Comparison of ENCODE assay signal across 9 mouse cellular contexts in genomic region chr1:136232986-136233790, GRCm38 (mm10). TPM values are rescaled to one million over a fixed set of nuclear protein-coding genes. Genes with fewer than 3 reads are reported as not detected.
A peak's percentile ranks its signal among the peaks of the same experiment; 100 is the strongest.
DNase-seq lines count a peak whose midpoint lies in the region; ATAC-seq and TF ChIP-seq lines count a peak whose summit lies in the region.
"Had no signal": no experiment of that assay in that cellular context is flagged by ENCODE, and none has a peak within 500 bp of the region (broad histone marks: within the 10 kb centered on the region; RNA-seq: fewer than 3 reads in every experiment).

No protein-coding gene starts in this region.

- intact Hi-C loops in heart, adult 2 months (cut with DNase I) = no loop called here

- H3K4me2 ChIP-seq in heart, embryonic 13.5 days = peak overlapping the region; percentile 91
- peak overlapping the region; percentile 72 for H3K4me2 ChIP-seq in hindbrain, embryonic 12.5 days (replicated peaks)
- peak overlapping the region; percentile 84 for H3K4me2 ChIP-seq in midbrain, embryonic 15.5 days

- ATAC-seq in heart, embryonic 13.5 days (ENCODE audit: extremely low read depth, insufficient number of reproducible peaks, low FRiP score, low TSS enrichment) = no peak
- ATAC-seq in hindbrain, embryonic 12.5 days (ENCODE audit: low FRiP score) = 0 out of 2 replicates have a peak, but pooled peaks have one; percentile 8
- ATAC-seq in midbrain, embryonic 15.5 days (replicated peaks) = no peak
- ATAC-seq in megakaryocyte-erythroid progenitor cell, adult 5-6 weeks (replicated peaks; ENCODE audit: low FRiP score, low TSS enrichment, poor library complexity, severe bottlenecking) = no peak

- H3K27ac ChIP-seq in heart, embryonic 13.5 days (replicated peaks) = no peak overlapping the region
- H3K27ac ChIP-seq in heart, adult 2 months = no peak overlapping the region
- no peak overlapping the region for H3K27ac ChIP-seq in MEL (ENCODE audit: control insufficient read depth, low read depth, low read length)
- H3K27ac ChIP-seq in hindbrain, embryonic 12.5 days = peak overlapping the region; percentile 7; the same call in 1 of the 2 replicates
- no peak overlapping the region for H3K27ac ChIP-seq in midbrain, embryonic 15.5 days

- H3K4me3 ChIP-seq in heart, embryonic 13.5 days = peak overlapping the region; percentile 66
- no peak overlapping the region for H3K4me3 ChIP-seq in heart, adult 2 months
- peak overlapping the region; percentile 58 to 77 for H3K4me3 ChIP-seq in MEL (ENCODE audit: control insufficient read depth in 1 of 2, insufficient read depth in 1 of 2, low read depth in 2 of 2, low read length in 2 of 2)
- H3K4me3 ChIP-seq in hindbrain, embryonic 12.5 days = peak overlapping the region; percentile 55
- peak overlapping the region; percentile 59 for H3K4me3 ChIP-seq in midbrain, embryonic 15.5 days

- WGBS in heart, embryonic 13.5 days = 3% methylated on average over 23 of the region's 23 CpGs
- 7% methylated on average over 23 of the region's 23 CpGs for WGBS in heart, adult 2 months
- under 1% methylated on average over 23 of the region's 23 CpGs for WGBS in hindbrain, embryonic 12.5 days
- 1% methylated on average over 23 of the region's 23 CpGs for WGBS in midbrain, embryonic 15.5 days

- TF ChIP-seq POLR2A in heart, adult 2 months (IDR thresholded peaks at IDR 0.05; ENCODE audit: insufficient read depth, low read depth, low read length) = no peak
- no peak for TF ChIP-seq POLR2A in MEL (IDR thresholded peaks at IDR 0.05; ENCODE audit: control insufficient read depth in 1 of 2, insufficient read depth in 1 of 2, low read depth in 1 of 2, low read length in 2 of 2, poor library complexity in 1 of 2)

- peaks cover 74% of the 10 kb centered on the region for H3K27me3 ChIP-seq in heart, embryonic 13.5 days (replicated peaks)
- H3K27me3 ChIP-seq in heart, adult 2 months (ENCODE audit: control insufficient read depth, insufficient read depth, low read length) = peaks cover 11% of the 10 kb centered on the region
- no peaks in the 10 kb centered on the region for H3K27me3 ChIP-seq in MEL (ENCODE audit: control insufficient read depth in 1 of 2, insufficient read depth in 2 of 2, low read length in 2 of 2)
- no peaks in the 10 kb centered on the region for H3K27me3 ChIP-seq in hindbrain, embryonic 12.5 days
- 0 out of 2 replicates have a peak, but pooled peaks cover 4% of the 10 kb centered on the region for H3K27me3 ChIP-seq in midbrain, embryonic 15.5 days (replicated peaks)

- H3K79me2 ChIP-seq in heart, adult 2 months (replicated peaks; ENCODE audit: control insufficient read depth, insufficient read depth, low read length) = no peaks in the 10 kb centered on the region
- no peaks in the 10 kb centered on the region for H3K79me2 ChIP-seq in MEL (ENCODE audit: control insufficient read depth, insufficient read depth, low read length, poor library complexity)

- TF ChIP-seq CTCF in heart, adult 2 months (IDR thresholded peaks at IDR 0.05) = no peak
- no peak for TF ChIP-seq CTCF in MEL (IDR thresholded peaks at IDR 0.05 in 2 of 3, conservative IDR thresholded peaks at IDR 0.05 in 1 of 3; ENCODE audit: control insufficient read depth in 1 of 3, insufficient read depth in 1 of 3, low read depth in 2 of 3, low read length in 3 of 3, poor library complexity in 1 of 3, severe bottlenecking in 1 of 3)

- no peaks in the 10 kb centered on the region for H3K36me3 ChIP-seq in heart, embryonic 13.5 days
- H3K36me3 ChIP-seq in heart, adult 2 months (ENCODE audit: control insufficient read depth, insufficient read depth, low read length) = no peaks in the 10 kb centered on the region
- peaks cover 0 to 3% of the 10 kb centered on the region in 2 experiments; a peak in 2 of 4 replicates for H3K36me3 ChIP-seq in MEL (ENCODE audit: control insufficient read depth in 1 of 2, insufficient read depth in 2 of 2, low read length in 2 of 2)
- H3K36me3 ChIP-seq in hindbrain, embryonic 12.5 days = no peaks in the 10 kb centered on the region
- H3K36me3 ChIP-seq in midbrain, embryonic 15.5 days (replicated peaks) = no peaks in the 10 kb centered on the region

- TF ChIP-seq EP300 in heart, adult 2 months (IDR thresholded peaks at IDR 0.05; ENCODE audit: insufficient read depth, low read depth, low read length) = no peak
- no peak for TF ChIP-seq EP300 in MEL (IDR thresholded peaks at IDR 0.05; ENCODE audit: low read depth in 1 of 2, low read length in 2 of 2)

- peaks cover 50% of the 10 kb centered on the region for H3K4me1 ChIP-seq in heart, embryonic 13.5 days
- H3K4me1 ChIP-seq in heart, adult 2 months (ENCODE audit: control insufficient read depth, insufficient read depth, low read length) = no peaks in the 10 kb centered on the region
- H3K4me1 ChIP-seq in MEL (ENCODE audit: control insufficient read depth in 1 of 2, insufficient read depth in 2 of 2, low read length in 2 of 2) = peaks cover 0 to 3% of the 10 kb centered on the region in 2 experiments; a peak in 1 of 4 replicates
- H3K4me1 ChIP-seq in hindbrain, embryonic 12.5 days = peaks cover 54% of the 10 kb centered on the region
- peaks cover 59% of the 10 kb centered on the region for H3K4me1 ChIP-seq in midbrain, embryonic 15.5 days

- DNase-seq in heart, adult 2 months = no peak
- no peak for DNase-seq in MEL (ENCODE audit: low read depth, low spot score)
- DNase-seq in T-cell, adult 2 months (ENCODE audit: low spot score) = no peak
- DNase-seq in kidney, postnatal 10 days = no peak

- no peak for TF ChIP-seq RAD21 in MEL (IDR thresholded peaks at IDR 0.05; ENCODE audit: low read depth, low read length)

- H3K9me3 ChIP-seq in heart, embryonic 13.5 days = no peaks in the 10 kb centered on the region
- no peaks in the 10 kb centered on the region for H3K9me3 ChIP-seq in MEL (replicated peaks; ENCODE audit: insufficient read depth, low read length)
- H3K9me3 ChIP-seq in hindbrain, embryonic 12.5 days (replicated peaks) = no peaks in the 10 kb centered on the region
- H3K9me3 ChIP-seq in midbrain, embryonic 15.5 days = no peaks in the 10 kb centered on the region

- H3K9ac ChIP-seq in heart, embryonic 13.5 days = peak overlapping the region; percentile 78
- H3K9ac ChIP-seq in heart, adult 2 months (ENCODE audit: low read depth, low read length) = no peak overlapping the region
- H3K9ac ChIP-seq in MEL (ENCODE audit: control insufficient read depth, low read depth, low read length, poor library complexity, severe bottlenecking) = no peak overlapping the region; the same call in 1 of the 2 replicates
- peak overlapping the region; percentile 62 for H3K9ac ChIP-seq in hindbrain, embryonic 12.5 days
- peak overlapping the region; percentile 56 for H3K9ac ChIP-seq in midbrain, embryonic 15.5 days

TF ChIP-seq in MEL, 35 proteins besides CTCF, POLR2A, EP300 and RAD21:
- TF ChIP-seq CHD2 (IDR thresholded peaks at IDR 0.05; ENCODE audit: low read length) = no peak
- no peak for TF ChIP-seq POLR2AphosphoS5 (IDR thresholded peaks at IDR 0.05; ENCODE audit: borderline replicate concordance, low read depth, low read length)
- no peak for TF ChIP-seq JUND (IDR thresholded peaks at IDR 0.05; ENCODE audit: low read depth, low read length)
- TF ChIP-seq HCFC1 (IDR thresholded peaks at IDR 0.05; ENCODE audit: low read depth, low read length) = no peak
- no peak for TF ChIP-seq ELF1 (IDR thresholded peaks at IDR 0.05; ENCODE audit: low read depth, low read length)
- no peak for TF ChIP-seq KAT2A (conservative IDR thresholded peaks at IDR 0.05; ENCODE audit: low read depth, low read length)
- no peak for TF ChIP-seq MXI1 (IDR thresholded peaks at IDR 0.05; ENCODE audit: low read depth, low read length)
- no peak for TF ChIP-seq GABPA (IDR thresholded peaks at IDR 0.05; ENCODE audit: low read depth, low read length)
- TF ChIP-seq MAZ (IDR thresholded peaks at IDR 0.05; ENCODE audit: low read depth, low read length) = no peak
- TF ChIP-seq ZC3H11A (IDR thresholded peaks at IDR 0.05; ENCODE audit: low read depth, low read length) = no peak
TF ChIP-seq in MEL: peak in this region for 0.

RNA-seq across cellular contexts. Expression of gene Inava, which starts 0.9 kb away (rescaled TPM):
- 1.3 and 1.4 TPM in 2 replicates for polyA plus RNA-seq in heart, embryonic 13.5 days (2015; fragmentation: Nextera tagmentation; extraction: Ambion mirVana)
- not detected for total RNA-seq in heart, adult 2 months (2021)
- polyA plus RNA-seq in heart, adult 2 months (2012; rRNA removed) = 0.29 TPM in 1 of 2 replicates, not detected in the other
- 0.12 and 0.13 TPM in 2 replicates for total RNA-seq in MEL (2012; rRNA removed)
- polyA plus RNA-seq in MEL (2012; ENCODE audit: insufficient read depth in 1 of 2, insufficient read length in 2 of 2, low read depth in 1 of 2, low replicate concordance in 2 of 2, missing spikeins in 1 of 2) = under 1 TPM in 1 of 2 experiments, not detected in 1; 0.65 TPM
- polyA plus RNA-seq in hindbrain, embryonic 12.5 days (2016; fragmentation: Nextera tagmentation; extraction: Ambion mirVana) = 13.2 and 13.8 TPM in 2 replicates
- polyA plus RNA-seq in midbrain, embryonic 15.5 days (2015; fragmentation: Nextera tagmentation; extraction: Ambion mirVana) = 2.2 and 2.3 TPM in 2 replicates
- not detected in 2 replicates for total RNA-seq in megakaryocyte-erythroid progenitor cell, adult 5-6 weeks (2014; fragmentation: Nextera tagmentation)
- total RNA-seq in megakaryocyte-erythroid progenitor cell, adult 5-6 weeks (2017) = not detected in 2 replicates
- total RNA-seq: hematopoietic stem cell, adult 5-6 weeks had no signal

RNA-seq across cellular contexts. Expression of gene Mroh3, which starts 20.6 kb away (rescaled TPM):
- polyA plus RNA-seq in heart, embryonic 13.5 days (2015; fragmentation: Nextera tagmentation; extraction: Ambion mirVana) = not detected in 2 replicates
- total RNA-seq in heart, adult 2 months (2021) = not detected
- not detected in 2 replicates for polyA plus RNA-seq in heart, adult 2 months (2012; rRNA removed)
- not detected in 2 replicates for total RNA-seq in MEL (2012; rRNA removed)
- not detected for polyA plus RNA-seq in MEL (2012; ENCODE audit: insufficient read depth in 1 of 2, insufficient read length in 2 of 2, low read depth in 1 of 2, low replicate concordance in 2 of 2, missing spikeins in 1 of 2)
- polyA plus RNA-seq in hindbrain, embryonic 12.5 days (2016; fragmentation: Nextera tagmentation; extraction: Ambion mirVana) = 0.34 TPM in 1 of 2 replicates, not detected in the other
- not detected in 2 replicates for polyA plus RNA-seq in midbrain, embryonic 15.5 days (2015; fragmentation: Nextera tagmentation; extraction: Ambion mirVana)
- total RNA-seq in megakaryocyte-erythroid progenitor cell, adult 5-6 weeks (2014; fragmentation: Nextera tagmentation) = not detected in 2 replicates
- total RNA-seq in megakaryocyte-erythroid progenitor cell, adult 5-6 weeks (2017) = not detected in 2 replicates
- total RNA-seq: hematopoietic stem cell, adult 5-6 weeks had no signal

RNA-seq across cellular contexts. Expression of gene Gpr25, which starts 27.5 kb away (rescaled TPM):
- not detected in 2 replicates for polyA plus RNA-seq in heart, embryonic 13.5 days (2015; fragmentation: Nextera tagmentation; extraction: Ambion mirVana)
- total RNA-seq in heart, adult 2 months (2021) = not detected
- not detected in 2 replicates for polyA plus RNA-seq in heart, adult 2 months (2012; rRNA removed)
- total RNA-seq in MEL (2012; rRNA removed) = not detected in 2 replicates
- polyA plus RNA-seq in MEL (2012; ENCODE audit: insufficient read depth in 1 of 2, insufficient read length in 2 of 2, low read depth in 1 of 2, low replicate concordance in 2 of 2, missing spikeins in 1 of 2) = not detected
- not detected in 2 replicates for polyA plus RNA-seq in hindbrain, embryonic 12.5 days (2016; fragmentation: Nextera tagmentation; extraction: Ambion mirVana)
- 0.49 and 0.62 TPM in 2 replicates for polyA plus RNA-seq in midbrain, embryonic 15.5 days (2015; fragmentation: Nextera tagmentation; extraction: Ambion mirVana)
- total RNA-seq in megakaryocyte-erythroid progenitor cell, adult 5-6 weeks (2014; fragmentation: Nextera tagmentation) = not detected in 2 replicates
- total RNA-seq in megakaryocyte-erythroid progenitor cell, adult 5-6 weeks (2017) = not detected in 2 replicates
- total RNA-seq: hematopoietic stem cell, adult 5-6 weeks had no signal

Comparison
In these comparisons a context has a peak if more than half of its experiments do, and no peak if none do; other contexts are left out.
1. H3K9ac ChIP-seq: peak in heart, embryonic 13.5 days (single experiment), hindbrain, embryonic 12.5 days (single experiment) and midbrain, embryonic 15.5 days (single experiment); none in heart, adult 2 months (single experiment) and MEL (single experiment).
2. Peak in every context shown above with its lines, with median percentiles within 50 percentile points of each other: H3K4me2 ChIP-seq.